Mouse (Mus musculus) G1E (cell line): ENCODE data around the gene Ror2.

Experiments used
- CTCF ChIP-seq: IDR thresholded peaks from 2 replicates; pipeline ENCODE4 v1.5.1; 2012; ENCODE audit warnings: low read depth, low read length, inconsistent platforms, mixed read lengths
- GATA1 ChIP-seq: IDR thresholded peaks from 2 replicates; pipeline ENCODE4 v1.6.1; 2012; ENCODE audit warnings: borderline replicate concordance, low read length, inconsistent platforms, mixed read lengths
- GATA2 ChIP-seq: IDR thresholded peaks from 2 replicates; pipeline ENCODE4 v1.6.1; 2012; ENCODE audit warnings: low read depth, low read length, inconsistent platforms, borderline replicate concordance
- POLR2AphosphoS5 ChIP-seq: IDR thresholded peaks from 2 replicates; pipeline ENCODE4 v1.6.1; 2012; ENCODE audit warnings: low read depth, low read length, inconsistent platforms; ENCODE audit not compliant: insufficient replicate concordance
- TAL1 ChIP-seq: conservative IDR thresholded peaks from 2 replicates; pipeline ENCODE4 v1.6.1; 2012; ENCODE audit warnings: low read depth, low read length, inconsistent platforms, mixed read lengths

DNA sequence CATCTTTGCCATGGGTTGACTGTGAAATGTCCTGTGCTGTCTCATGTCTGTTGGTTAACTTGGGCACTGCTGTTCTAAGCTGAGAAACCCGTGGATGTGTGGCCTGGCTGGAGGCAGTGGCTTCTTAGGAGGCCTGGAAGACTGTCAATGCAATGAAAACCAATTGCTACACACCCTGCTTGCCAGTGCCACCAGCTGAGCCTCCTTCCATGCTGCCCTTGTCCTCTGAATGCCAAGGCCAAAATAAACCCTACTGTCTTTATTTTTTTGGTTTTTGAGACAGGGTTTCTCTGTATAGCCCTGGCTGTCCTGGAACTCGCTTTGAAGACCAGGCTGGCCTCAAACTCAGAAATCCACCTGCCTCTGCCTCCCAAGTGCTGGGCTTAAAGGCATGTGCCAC is 44.3 kb upstream of the Ror2 start:
- no peak for TF ChIP-seq CTCF
- no peak for TF ChIP-seq POLR2AphosphoS5
- no peak for TF ChIP-seq TAL1
- TF ChIP-seq GATA1, result no peak
- no peak for TF ChIP-seq GATA2
